Mouse (Mus musculus) liver, embryonic 14.5 days (tissue): ENCODE measurements around the gene Shbg.

Source experiments
- CTCF ChIP-seq: IDR thresholded peaks from 2 replicates; pipeline ENCODE4 v1.5.1; 2016; ENCODE audit warnings: antibody characterized with exemption, low read depth, control low read depth
- EP300 ChIP-seq: IDR thresholded peaks from 2 replicates; pipeline ENCODE4 v1.6.1; 2016; ENCODE audit warnings: antibody characterized with exemption, low read depth

GRCm38 (mm10) chr11:69662967-69663671 lies 45.4 kb upstream of the Shbg start:
- TF ChIP-seq EP300, result no peak
- TF ChIP-seq CTCF, result no peak
